Mouse (Mus musculus): Measurements from ENCODE around the gene Vapa. TPM values are rescaled to one million over a fixed set of nuclear protein-coding genes. Genes with fewer than 3 reads are reported as not detected.

The Vapa gene
- total RNA-seq, 2 experiments from 2014 or later: 128 to 144 TPM

DNA sequence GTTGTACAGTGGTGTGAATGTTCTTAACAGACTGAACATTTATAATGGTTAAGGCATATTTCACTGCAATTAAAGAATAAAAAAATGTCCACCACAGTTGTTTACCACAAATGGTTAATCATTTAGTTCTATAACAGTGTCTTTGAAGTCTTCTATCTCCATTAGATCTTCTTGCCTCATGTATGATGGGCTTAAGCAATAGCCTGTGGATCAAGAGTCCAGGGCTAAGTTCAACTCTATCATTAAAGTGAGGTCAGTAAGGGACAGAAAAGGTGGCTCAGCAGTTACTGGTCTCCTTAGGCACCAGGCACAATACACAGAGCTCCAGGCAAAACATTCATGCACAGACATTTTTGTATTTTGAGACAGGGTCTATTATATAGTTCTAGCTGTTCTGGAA lies 9.8 kb upstream of the Vapa start:
- DNase-seq: no peak

DNA sequence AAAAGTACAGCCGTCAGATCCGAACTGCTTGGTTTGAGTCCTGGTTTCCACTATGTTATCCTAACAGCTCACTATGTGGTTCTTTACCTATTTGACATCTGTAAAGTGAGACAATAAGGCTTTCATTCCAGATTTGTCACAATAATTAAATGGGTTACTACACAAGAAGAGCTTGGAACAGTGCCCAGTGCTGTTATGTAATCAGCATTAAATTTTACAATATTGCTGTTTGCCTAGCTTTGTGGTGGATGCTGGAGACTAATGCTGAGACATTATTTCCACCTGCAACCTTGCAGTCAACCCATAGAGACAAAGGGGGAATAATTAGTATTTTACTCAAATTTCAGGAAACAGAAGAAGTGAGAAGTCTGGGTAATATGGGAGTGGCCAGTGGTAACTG lies 5.1 kb upstream of the Vapa start:
- no peak for DNase-seq

GRCm38 (mm10) chr17:65615678-65616077 lies 2.3 kb upstream of the Vapa start:
- no peak for DNase-seq

DNA sequence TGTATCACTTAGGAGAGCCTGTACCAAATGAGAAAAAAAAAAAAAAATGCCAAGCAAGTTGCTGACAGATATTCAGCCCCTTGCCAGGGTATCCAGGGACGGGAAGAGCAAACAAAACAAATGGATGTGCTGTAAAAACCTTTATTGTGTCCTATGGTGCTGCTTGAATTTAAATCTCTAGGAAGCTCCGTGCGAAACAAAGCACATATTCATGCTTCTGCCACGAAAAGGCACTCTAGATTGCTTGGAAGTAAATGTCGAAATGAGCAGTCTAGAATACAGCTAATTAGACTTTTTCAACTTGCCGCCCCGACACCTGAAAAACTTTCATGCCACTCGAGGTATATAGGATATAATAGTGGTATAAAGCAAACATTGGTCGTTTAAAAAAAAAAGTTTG lies 1.1 kb upstream of the Vapa start:
- no peak for DNase-seq

DNA sequence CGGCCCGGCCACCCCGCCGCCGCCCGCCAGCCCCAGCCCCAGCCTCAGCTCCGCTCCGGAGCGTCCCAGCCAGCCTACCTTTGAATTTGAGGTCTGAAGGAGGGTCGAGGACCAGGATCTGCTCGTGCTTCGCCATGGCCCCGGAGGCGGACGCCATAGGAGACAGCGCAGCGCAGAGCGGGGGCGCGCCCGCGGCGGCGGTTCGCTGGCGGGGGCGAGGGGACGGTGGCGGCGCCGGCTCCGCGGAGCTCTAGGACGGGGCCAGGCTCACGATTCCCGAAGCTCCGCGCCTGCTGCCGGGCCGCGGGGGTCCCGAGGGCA lies 253 bp downstream of the Vapa start:
- DNase-seq: no peak

GRCm38 (mm10) chr17:65612391-65613141 lies 789 bp downstream of the Vapa start:
- DNase-seq: peak; percentile 21 to 34

- DNase-seq: no peak
These were observed 1.6 kb downstream of the Vapa start for GRCm38 (mm10) chr17:65611721-65612120.

DNA sequence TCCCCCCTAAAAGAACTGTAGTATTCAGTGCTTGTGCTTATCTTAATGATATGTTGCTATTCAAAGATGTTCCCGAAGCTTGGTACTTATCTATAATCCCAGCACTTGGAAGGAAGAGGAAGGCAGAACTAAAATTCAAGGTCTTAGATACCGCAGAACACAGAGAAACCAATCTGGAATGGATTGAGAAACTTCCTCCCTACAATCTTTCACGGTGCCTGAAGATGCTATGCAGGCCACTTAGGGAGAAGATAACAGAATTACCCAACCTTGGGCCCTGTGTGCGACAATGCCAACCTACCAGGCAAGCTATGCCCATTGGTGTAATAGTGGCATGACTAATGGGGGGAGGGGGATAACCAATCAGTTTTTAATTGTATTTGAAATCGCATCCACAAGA lies 4.6 kb downstream of the Vapa start:
- DNase-seq: no peak

DNA sequence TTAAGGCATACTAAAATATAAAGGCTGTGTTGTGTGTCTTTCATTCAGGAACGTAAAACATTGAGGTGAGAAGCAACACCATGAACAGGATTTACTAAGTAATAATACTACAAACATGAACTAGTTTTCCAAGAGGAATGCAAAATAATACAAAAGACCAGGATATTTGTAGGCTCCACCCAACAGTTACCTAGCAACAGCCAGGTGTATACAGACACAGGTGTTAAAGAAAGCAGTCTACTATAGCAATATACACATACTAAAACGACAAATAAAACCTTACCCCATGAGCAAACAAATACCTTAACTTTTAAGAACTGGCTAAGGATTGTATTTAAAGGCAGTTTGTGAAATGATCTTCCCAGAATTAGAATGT lies 5.1 kb downstream of the Vapa start:
- no peak for DNase-seq

GRCm38 (mm10) chr17:65607574-65608311 lies 5.6 kb downstream of the Vapa start:
- no peak for DNase-seq

GRCm38 (mm10) chr17:65606014-65606413 lies 7.3 kb downstream of the Vapa start:
- no peak for DNase-seq

- DNase-seq: no peak
These were observed 8.5 kb downstream of the Vapa start for GRCm38 (mm10) chr17:65604892-65605291.

GRCm38 (mm10) chr17:65604315-65604714 lies 9.0 kb downstream of the Vapa start:
- DNase-seq: no peak

DNA sequence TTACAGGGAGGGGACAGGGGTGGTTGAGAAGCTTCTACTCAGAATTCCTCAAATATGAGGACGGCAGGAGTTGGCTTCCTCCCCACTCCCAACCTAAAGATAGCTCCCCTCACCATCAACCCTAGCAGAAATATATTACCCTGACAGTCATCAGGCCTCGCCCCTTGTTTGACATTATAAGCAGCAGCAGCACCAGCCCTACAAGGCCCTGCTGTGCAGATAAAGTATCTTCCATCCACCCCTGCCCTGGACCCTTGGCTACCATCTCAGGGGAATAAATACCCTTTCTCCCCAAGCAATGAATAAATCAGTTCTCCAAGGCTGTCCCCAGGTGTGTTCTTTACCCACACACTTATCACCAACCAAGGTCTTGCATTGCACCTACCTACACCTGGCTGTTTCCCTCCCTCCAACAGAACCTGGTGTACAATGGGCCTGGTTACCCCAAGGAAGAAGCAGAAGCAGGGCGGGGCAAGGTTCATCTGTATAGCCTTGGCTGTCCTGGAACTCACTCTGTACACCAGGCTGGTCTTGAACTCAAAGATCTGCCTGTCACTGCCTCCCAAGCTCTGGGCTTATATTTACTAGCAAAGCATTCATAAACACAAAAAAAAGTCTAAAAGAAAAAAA lies 15.4 kb downstream of the Vapa start:
- no peak for DNase-seq

DNA sequence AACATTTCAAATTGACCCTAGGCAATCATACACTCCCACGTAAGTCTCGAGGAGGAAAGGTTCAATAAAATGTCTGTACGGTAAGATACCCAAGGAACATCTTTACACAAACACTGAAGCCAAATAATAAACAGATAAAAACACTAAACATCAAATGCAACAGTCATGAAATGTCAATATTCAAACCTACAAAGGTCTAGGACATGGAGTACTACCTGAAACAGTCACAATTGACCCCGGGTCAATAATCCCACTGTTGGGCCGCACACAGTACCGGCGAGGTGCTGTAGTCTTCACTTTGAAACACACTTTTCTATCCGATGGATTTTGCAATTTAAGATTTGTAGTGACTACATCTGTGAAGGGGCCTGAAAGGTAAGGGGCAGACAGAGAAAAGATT lies 18.7 kb downstream of the Vapa start:
- no peak for DNase-seq

DNA sequence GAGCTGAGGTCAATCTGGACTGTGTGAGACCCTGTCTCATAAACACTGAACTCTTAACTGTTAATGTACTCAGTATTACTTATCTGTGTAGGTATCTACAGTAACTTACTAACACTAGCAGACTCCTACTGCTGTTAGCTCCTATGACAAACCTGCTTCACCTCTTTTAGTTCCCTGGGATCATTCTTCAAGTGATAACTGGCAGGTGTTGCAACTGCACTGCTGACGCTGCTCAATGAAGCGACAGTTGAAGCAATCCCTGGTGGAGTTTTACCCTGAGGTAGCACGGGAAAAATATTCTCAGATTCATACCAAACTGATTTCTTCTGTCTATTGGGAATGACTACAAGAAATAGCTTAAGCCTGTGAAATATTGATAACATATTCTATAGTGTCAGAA lies 26.5 kb downstream of the Vapa start:
- DNase-seq: no peak

DNA sequence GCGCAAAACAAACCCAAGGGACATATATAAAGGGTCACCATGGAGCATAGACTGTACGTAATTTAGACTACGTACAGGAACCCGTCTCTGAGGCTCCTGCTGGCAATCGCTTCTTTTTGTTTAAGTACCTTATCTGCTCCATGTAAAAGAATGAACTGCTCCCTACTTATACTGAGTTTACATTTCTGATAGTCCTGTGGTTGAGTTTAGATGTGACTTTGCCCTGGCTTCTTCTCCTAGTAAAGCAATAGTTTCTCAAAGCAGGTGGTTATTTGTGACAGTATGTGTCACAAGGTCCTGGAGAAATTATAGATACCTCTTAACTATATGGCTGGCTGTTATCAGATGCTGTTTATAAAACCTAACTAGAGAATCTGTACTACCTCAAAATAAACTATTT lies 31.9 kb downstream of the Vapa start:
- DNase-seq: no peak

DNA sequence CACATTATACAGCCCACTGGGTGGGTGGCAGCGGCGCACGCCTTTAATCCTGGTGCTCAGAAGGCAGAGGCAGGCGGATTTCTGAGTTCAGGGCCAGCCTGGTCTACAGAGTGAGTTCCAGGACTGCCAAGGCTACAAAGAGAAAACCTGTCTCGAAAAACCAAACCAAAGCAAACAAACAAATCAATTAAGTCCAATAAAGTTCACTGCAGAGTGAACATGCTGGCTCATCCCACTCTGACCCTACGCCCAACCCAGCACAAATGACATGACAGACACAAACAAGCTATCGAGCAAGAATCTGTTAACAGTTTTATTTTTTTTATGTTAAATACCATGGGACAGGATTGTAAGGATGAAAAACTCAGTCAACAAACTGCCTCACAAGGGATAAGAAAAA lies 33.6 kb downstream of the Vapa start:
- no peak for DNase-seq

GRCm38 (mm10) chr17:65575339-65575738 lies 38.0 kb downstream of the Vapa start:
- DNase-seq: no peak

DNA sequence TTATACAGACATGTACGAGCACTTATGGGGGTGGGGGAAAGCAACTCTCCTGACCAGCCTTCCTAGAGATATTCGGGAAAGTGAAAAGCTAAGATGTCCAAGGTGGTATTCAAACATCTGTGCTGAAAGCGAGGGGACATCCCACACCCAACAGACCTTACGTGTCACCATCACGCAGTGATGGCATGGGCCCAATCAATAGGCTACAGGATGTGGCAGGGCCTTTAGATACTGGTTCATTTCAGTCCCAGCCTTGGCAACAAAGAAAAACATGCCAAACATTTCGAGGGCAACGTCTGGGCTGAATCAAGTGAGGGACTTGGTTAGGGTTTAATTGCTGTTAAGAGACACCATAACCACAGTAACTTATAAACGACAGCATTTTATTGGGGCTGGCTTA lies 38.5 kb downstream of the Vapa start:
- DNase-seq: no peak

GRCm38 (mm10) chr17:65571866-65572265 lies 41.5 kb downstream of the Vapa start:
- DNase-seq: no peak

GRCm38 (mm10) chr17:65571466-65571865 lies 41.9 kb downstream of the Vapa start:
- DNase-seq: no peak

- no peak for DNase-seq
These were observed 49.2 kb downstream of the Vapa start for GRCm38 (mm10) chr17:65564189-65564588.

DNA sequence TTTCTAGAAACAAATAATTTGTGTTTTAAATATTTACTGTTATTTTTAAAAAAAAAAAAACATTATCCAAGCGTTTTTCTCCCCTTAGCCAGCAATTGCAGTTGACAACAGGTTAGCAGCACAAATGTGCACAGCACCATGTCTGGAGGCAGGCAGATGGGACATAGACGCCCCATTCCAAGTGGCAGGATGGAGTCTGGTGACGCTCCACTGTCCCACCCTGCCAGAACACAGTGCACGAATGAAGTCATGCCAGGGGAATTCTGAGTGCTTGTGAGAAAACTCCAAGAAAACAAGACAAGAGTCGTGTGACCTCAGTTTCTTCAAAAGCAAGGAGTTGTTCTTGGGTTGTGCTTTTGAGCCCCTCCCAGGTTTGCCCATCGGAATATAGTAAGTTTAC lies 50.0 kb downstream of the Vapa start:
- DNase-seq: no peak

Data from layer of hippocampus, postnatal 36 days (tissue).